Mouse (Mus musculus) bone marrow, adult 2 months (tissue): ENCODE data around the gene Rras2.

ENCODE experiments used
- CTCF ChIP-seq: fragments of 200-500 bp; IDR thresholded peaks from 2 replicates; pipeline ENCODE4 v1.5.1; 2011; ENCODE audit warnings: low read length, control low read depth; ENCODE audit not compliant: control insufficient read depth, insufficient read depth
- POLR2A ChIP-seq: fragments of 200-500 bp; IDR thresholded peaks from 2 replicates; pipeline ENCODE4 v1.6.1; 2011; ENCODE audit warnings: low read depth, mild to moderate bottlenecking, control low read depth, low read length, borderline replicate concordance; ENCODE audit not compliant: control insufficient read depth

GRCm38 (mm10) chr7:114070458-114070840 is 47.1 kb downstream of the Rras2 start:
- TF ChIP-seq CTCF (no peak), POLR2A (no peak)
